In the genomic region with DNA sequence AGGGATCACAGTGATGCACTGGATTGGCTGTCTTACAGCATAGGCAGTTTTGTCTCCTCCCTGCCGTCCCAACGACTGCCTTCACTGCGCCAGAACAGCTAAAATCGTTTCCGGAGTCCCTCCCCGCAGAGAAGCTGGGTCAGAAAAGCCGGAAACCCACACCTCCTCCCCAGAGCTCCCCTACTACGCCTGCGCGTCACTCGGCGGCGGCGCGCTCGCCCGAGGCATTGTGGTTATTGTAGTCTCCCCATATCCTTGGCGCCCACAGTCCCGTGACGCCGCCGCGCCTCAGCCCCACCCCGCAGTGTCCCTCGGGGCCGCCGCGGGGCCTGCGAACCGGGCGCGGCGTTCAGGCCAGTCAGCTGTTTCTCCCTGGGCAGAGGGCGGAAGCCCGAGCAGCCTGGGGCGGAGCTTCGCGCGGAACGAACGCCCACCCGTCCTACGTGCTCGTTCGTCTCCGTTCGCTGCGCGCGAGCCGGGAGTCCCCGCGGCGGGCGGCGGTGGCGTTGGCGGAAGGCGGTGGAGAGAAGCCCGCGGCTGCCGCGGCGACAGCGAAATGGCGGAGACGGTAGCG, we compare ENCODE assay signal across 8 mouse cellular contexts. TPM values are rescaled to one million over a fixed set of nuclear protein-coding genes. Genes with fewer than 3 reads are reported as not detected.
DNase-seq lines count a peak whose midpoint lies in the region; ATAC-seq and TF ChIP-seq lines count a peak whose summit lies in the region.

A gene (plus strand): TSS at position 256 of the 574 bp plus-strand sequence.

- peak; percentile 78; the same call in 1 of the 2 replicates for TF ChIP-seq POLR2A in limb, embryonic 14.5 days (IDR thresholded peaks at IDR 0.05; ENCODE audit: borderline replicate concordance, extremely low read depth, insufficient read depth, insufficient read length)

- peak within 1 kb of the TSS; percentile 96 for H3K4me3 ChIP-seq in embryonic facial prominence, embryonic 14.5 days (ENCODE audit: low read depth, low read length)
- peak within 1 kb of the TSS; percentile 95 for H3K4me3 ChIP-seq in limb, embryonic 14.5 days (replicated peaks; ENCODE audit: low read length)
- peak within 1 kb of the TSS; percentile 99 for H3K4me3 ChIP-seq in midbrain, postnatal 0 days (ENCODE audit: low read depth, low read length)

- peak; percentile 98 for ATAC-seq in embryonic facial prominence, embryonic 14.5 days (ENCODE audit: low read depth)
- ATAC-seq in limb, embryonic 14.5 days (ENCODE audit: low FRiP score, low read depth), result peak; percentile 95
- peak; percentile 96 for ATAC-seq in midbrain, postnatal 0 days (ENCODE audit: low FRiP score)

- H3K36me3 ChIP-seq in embryonic facial prominence, embryonic 14.5 days (ENCODE audit: control insufficient read depth, insufficient read depth, low read length), result peaks cover 7% of the 10 kb centered on the region; the same call in 1 of the 2 replicates
- no peaks in the 10 kb centered on the region; the same call in 1 of the 2 replicates for H3K36me3 ChIP-seq in limb, embryonic 14.5 days (ENCODE audit: control insufficient read depth, insufficient read depth, low read length)
- H3K36me3 ChIP-seq in midbrain, postnatal 0 days (ENCODE audit: insufficient read depth, low read length), result no peaks in the 10 kb centered on the region

- no peaks in the 10 kb centered on the region for H3K27me3 ChIP-seq in embryonic facial prominence, embryonic 14.5 days (replicated peaks; ENCODE audit: control insufficient read depth, insufficient read depth, low read length)
- no peaks in the 10 kb centered on the region for H3K27me3 ChIP-seq in limb, embryonic 14.5 days (ENCODE audit: control insufficient read depth, insufficient read depth, low read length)
- no peaks in the 10 kb centered on the region for H3K27me3 ChIP-seq in midbrain, postnatal 0 days (ENCODE audit: insufficient read depth, low read length)

- DNase-seq in 3T3-L1 (ENCODE audit: low read depth, low spot score), result peak; percentile 98
- peak; percentile 87 to 97 for DNase-seq in adrenal gland, postnatal 4 days (ENCODE audit: low spot score in 2 of 2)
- DNase-seq in embryonic facial prominence, embryonic 14.5 days (ENCODE audit: low spot score), result peak; percentile 98
- DNase-seq in heart, adult 8-10 months (ENCODE audit: low spot score), result peak; percentile 97
- peak; percentile 99 for DNase-seq in kidney, adult 9 months
- peak; percentile 97 for DNase-seq in limb, embryonic 14.5 days (ENCODE audit: low spot score)
- peak; percentile 98 for DNase-seq in midbrain, postnatal 0 days (ENCODE audit: low spot score)
- DNase-seq in spleen, postnatal 36 days (ENCODE audit: low spot score in 2 of 2), result peak; percentile 98 to 99

- H3K27ac ChIP-seq in embryonic facial prominence, embryonic 14.5 days (replicated peaks; ENCODE audit: low read depth, low read length), result peak within 1 kb of the TSS; percentile 99
- peak within 1 kb of the TSS; percentile 98 for H3K27ac ChIP-seq in limb, embryonic 14.5 days (replicated peaks; ENCODE audit: low read depth, low read length)
- peak within 1 kb of the TSS; percentile 98 for H3K27ac ChIP-seq in midbrain, postnatal 0 days (ENCODE audit: low read depth, low read length)

- no peaks in the 10 kb centered on the region for H3K4me1 ChIP-seq in embryonic facial prominence, embryonic 14.5 days (ENCODE audit: control insufficient read depth, insufficient read depth, low read length)
- no peaks in the 10 kb centered on the region for H3K4me1 ChIP-seq in limb, embryonic 14.5 days (ENCODE audit: control insufficient read depth, insufficient read depth, low read length)
- H3K4me1 ChIP-seq in midbrain, postnatal 0 days (ENCODE audit: insufficient read depth, low read length), result no peaks in the 10 kb centered on the region

- TF ChIP-seq CTCF in midbrain, postnatal 0 days (IDR thresholded peaks at IDR 0.05), result no peak

- H3K9ac ChIP-seq in embryonic facial prominence, embryonic 14.5 days (ENCODE audit: low read depth, low read length), result peak within 1 kb of the TSS; percentile 95
- H3K9ac ChIP-seq in limb, embryonic 14.5 days (ENCODE audit: low read depth, low read length, severe bottlenecking), result peak within 1 kb of the TSS; percentile 90
- peak within 1 kb of the TSS; percentile 87 for H3K9ac ChIP-seq in midbrain, postnatal 0 days (replicated peaks; ENCODE audit: low read length, poor library complexity, severe bottlenecking)

- under 1% methylated on average over 28 of the region's 68 CpGs for WGBS in embryonic facial prominence, embryonic 14.5 days
- under 1% methylated on average over 54 of the region's 68 CpGs for WGBS in limb, embryonic 14.5 days
- under 1% methylated on average over 67 of the region's 68 CpGs for WGBS in midbrain, postnatal 0 days

- H3K9me3 ChIP-seq in embryonic facial prominence, embryonic 14.5 days (ENCODE audit: control insufficient read depth, low read length), result no peaks in the 10 kb centered on the region
- no peaks in the 10 kb centered on the region for H3K9me3 ChIP-seq in limb, embryonic 14.5 days (ENCODE audit: control insufficient read depth, low read length)
- H3K9me3 ChIP-seq in midbrain, postnatal 0 days (ENCODE audit: low read length), result no peaks in the 10 kb centered on the region

- H3K4me2 ChIP-seq in embryonic facial prominence, embryonic 14.5 days (ENCODE audit: low read depth, low read length), result peak within 1 kb of the TSS; percentile 80
- peak within 1 kb of the TSS; percentile 74 for H3K4me2 ChIP-seq in limb, embryonic 14.5 days (replicated peaks; ENCODE audit: low read depth, low read length, severe bottlenecking)
- peak within 1 kb of the TSS; percentile 68 for H3K4me2 ChIP-seq in midbrain, postnatal 0 days (ENCODE audit: low read depth, low read length, poor library complexity, severe bottlenecking)

RNA-seq across cellular contexts. Expression of the gene that starts here (rescaled TPM):
- 100 to 1,000 TPM; 166 to 175 TPM for total RNA-seq in adrenal gland, postnatal 4 days (2021)
- 326 TPM in 2 replicates for polyA plus RNA-seq in embryonic facial prominence, embryonic 14.5 days (2014; fragmentation: Nextera tagmentation; extraction: Ambion mirVana)
- total RNA-seq in heart, adult 8-10 months (2022), result 100 to 1,000 TPM; 157 to 170 (median 164) TPM
- 303 and 383 TPM in 2 replicates for polyA plus RNA-seq in limb, embryonic 14.5 days (2012; rRNA removed)
- polyA plus RNA-seq in limb, embryonic 14.5 days (2014; fragmentation: Nextera tagmentation; extraction: Ambion mirVana), result 311 and 312 TPM in 2 replicates
- 131 and 149 TPM in 2 replicates for total RNA-seq in midbrain, postnatal 0 days (2014; rRNA removed)
- 339 and 343 TPM in 2 replicates for polyA plus RNA-seq in midbrain, postnatal 0 days (2015; fragmentation: Nextera tagmentation; extraction: Ambion mirVana)

Comparison
In these comparisons a context has a peak if more than half of its experiments do, and no peak if none do; other contexts are left out.
1. Peak in every context shown above with its lines: DNase-seq, ATAC-seq, H3K4me3 ChIP-seq and H3K27ac ChIP-seq.